Mouse (Mus musculus): ENCODE measurements at regions not wholly inside any gene's neighbourhood (a gene's known extent, or its start where the extent isn't known, plus 50 kb on each side); places are given as distances from the start of the nearest gene placed in this dataset.
"Not testable (repeated sequence)": the region's sequence is repeated elsewhere in the genome, so short reads cannot be mapped to it uniquely, and the experiment has no call there.

DNA sequence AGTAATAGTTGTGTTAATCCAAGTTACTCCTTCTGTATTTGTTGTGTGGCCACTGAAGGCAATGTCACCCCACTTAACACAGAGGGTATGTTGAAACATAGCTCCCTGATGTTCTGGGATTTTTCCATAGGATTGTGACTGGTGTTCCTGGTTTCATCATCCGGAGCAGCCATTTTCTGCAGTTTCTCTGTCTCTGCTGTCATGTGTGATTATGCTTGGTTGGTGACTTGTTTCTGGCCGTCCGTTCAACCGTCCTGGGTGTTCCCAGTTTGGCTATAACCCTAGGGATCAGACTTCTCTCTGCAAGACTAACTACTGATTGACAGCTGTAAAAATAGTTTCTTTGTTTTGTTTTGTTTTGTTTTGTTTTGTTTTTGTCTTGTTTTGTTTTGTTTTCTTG is 98.1 kb upstream of the Rpl34 start:
- DNase-seq (ENCODE audit: low read depth, low spot score): no peak

DNA sequence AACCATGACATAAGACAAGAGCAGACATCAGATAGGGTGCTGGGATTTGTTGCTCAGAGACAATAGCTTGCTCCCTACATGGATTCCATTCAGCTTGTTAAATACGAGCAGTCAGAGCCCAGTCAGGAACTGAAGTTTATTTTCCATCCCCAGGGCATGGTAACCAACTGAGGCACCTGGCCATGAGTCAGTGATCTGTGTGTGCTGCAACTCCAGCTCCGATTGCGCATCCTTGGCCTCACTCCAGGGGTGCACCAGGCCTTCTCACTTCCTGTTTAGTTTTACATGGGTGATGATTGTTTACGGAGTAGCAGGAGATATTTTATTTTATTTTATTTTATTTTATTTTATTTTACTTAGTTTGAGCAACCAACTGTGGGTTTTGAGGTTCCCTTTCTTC is 97.7 kb upstream of the Rpl34 start:
- DNase-seq (ENCODE audit: low read depth, low spot score): no peak

GRCm38 (mm10) chr3:130827021-130827420 is 96.8 kb upstream of the Rpl34 start:
- DNase-seq (ENCODE audit: low read depth, low spot score): no peak

- DNase-seq (ENCODE audit: low read depth, low spot score): no peak
Measured at GRCm38 (mm10) chr3:130819837-130820098, 89.6 kb upstream of the Rpl34 start.

- no peak for DNase-seq (ENCODE audit: low read depth, low spot score)
Measured at GRCm38 (mm10) chr3:130819031-130819836, 89.0 kb upstream of the Rpl34 start.

- DNase-seq (ENCODE audit: low read depth, low spot score): peak; percentile 89
Measured at GRCm38 (mm10) chr3:130818467-130819030, 88.4 kb upstream of the Rpl34 start.

DNA sequence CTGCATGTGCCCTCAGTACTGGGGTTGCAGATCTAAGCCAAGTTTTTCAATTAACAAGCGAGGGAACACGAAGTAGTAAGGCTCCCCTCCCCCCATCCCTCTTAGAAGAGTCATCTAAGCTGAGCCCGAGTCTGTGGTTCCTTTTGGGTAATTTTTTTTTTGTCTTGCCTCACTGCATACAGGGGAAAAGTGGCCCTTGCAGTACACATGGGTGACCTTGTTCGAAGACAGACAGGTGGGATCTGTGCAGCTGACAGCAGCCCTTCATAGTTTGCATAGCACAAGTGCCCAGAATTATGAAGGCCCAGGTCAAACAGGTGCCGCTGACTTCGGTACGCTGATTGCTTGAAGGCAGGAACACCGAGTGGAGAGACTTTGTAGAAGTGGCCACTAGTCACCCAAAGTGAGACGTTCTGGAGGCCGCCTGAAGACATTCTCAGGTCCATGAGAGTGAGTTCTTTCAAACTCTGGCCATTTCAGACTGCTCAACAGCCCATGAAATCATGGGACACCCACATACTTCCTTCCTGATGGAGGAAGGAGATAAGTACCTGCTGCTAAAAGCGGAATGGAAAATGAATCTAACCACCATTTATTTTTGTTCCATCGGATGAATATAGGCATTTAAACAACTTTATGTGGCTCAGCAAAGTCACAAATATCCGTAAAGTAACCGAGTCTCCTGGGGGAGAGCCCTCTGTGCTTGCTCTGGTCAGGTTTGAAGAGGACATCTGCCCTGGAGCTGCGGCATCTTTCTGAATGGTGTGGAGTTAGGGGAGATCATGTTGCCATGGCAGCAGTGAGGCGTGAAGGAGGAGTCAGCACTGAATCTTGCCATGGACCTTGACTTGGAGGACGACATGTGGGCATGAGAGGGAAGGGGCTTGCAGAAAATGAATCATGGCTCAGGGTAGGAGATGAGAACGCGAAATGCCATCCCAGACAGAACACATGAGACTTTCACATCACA is 79.8 kb upstream of the Rpl34 start:
- DNase-seq (ENCODE audit: low read depth, low spot score): no peak

DNA sequence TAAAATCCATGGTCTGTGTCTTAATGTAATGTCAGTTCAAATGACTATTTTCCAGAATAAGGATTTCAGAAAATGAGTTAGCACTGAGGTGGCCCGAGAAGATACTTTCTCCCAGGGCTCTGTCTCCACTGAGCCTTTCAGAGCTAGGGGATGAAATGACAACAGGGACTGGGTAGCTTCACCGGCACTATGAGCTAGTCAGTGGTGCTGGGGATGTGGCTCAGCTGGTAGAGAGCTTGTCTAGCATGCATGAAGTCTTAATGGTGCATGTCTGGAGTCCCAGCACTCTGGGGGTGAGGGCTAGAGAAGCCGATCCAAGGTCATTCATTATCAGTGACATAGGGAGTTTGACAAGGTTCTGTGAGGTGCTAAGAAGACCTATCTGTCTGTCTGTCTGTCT is 75.1 kb upstream of the Rpl34 start:
- DNase-seq (ENCODE audit: low read depth, low spot score): no peak

GRCm38 (mm10) chr3:130804327-130804662 is 74.1 kb upstream of the Rpl34 start:
- no peak for DNase-seq (ENCODE audit: low read depth, low spot score)

DNA sequence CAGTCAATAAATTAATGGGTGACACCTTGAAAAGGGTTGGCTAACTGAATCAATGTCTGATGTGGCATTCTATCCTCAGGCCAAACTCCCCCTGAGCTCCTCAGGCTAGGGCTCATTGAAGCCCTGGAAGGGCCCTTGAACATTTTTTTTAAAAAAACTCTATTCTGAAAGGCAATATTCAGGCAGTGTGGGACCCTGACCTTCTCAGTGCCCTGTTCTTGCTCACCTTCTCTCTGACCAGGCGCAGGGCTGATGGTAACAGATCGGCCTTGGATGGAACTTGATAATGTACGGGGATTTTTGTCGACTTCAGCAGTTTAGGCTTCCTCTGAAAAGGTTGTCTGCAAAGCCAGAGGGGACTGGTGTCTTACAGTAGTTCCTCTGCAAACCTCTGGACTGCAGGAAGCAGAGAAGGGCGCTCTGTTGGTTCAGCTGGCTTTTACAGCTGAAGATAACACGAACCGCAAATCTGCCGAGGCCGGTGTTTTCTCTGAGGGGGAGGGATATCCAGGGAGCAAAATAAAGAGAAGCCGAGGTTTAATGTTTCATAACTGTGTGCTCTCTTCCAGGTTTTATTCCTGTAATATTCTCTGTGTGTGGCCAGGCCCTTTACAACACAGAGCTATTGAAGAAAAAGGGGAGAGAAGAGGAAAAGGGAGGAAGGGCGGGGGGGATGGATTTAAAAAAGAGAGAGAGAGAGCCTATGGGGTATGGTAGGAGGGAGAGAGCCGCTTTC is 73.6 kb upstream of the Rpl34 start:
- peak; percentile 31 for DNase-seq (ENCODE audit: low read depth, low spot score)

GRCm38 (mm10) chr3:130800016-130800415 is 69.8 kb upstream of the Rpl34 start:
- DNase-seq (ENCODE audit: low read depth, low spot score): no peak

- DNase-seq (ENCODE audit: low read depth, low spot score): not testable (repeated sequence)
Measured at GRCm38 (mm10) chr3:130797956-130798355, 67.8 kb upstream of the Rpl34 start.

DNA sequence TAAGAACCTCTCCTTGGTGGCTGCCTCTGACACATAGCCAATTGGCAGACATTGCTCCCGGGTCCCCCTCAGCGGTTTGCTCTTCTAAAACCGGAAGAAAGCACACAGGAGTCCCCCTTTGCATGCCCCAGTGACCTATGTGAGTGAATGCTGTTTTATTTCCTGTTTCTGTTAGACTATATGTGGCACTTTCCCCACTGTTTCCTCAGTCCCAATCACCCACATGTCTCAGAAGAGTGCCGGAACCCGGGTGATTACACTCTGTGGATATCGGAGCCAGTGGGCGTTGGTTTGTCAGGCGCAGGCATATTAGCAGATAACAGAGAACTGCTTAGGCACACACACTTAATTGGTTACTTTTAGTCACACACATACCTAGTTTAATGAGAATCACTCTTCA is 66.3 kb upstream of the Rpl34 start:
- DNase-seq (ENCODE audit: low read depth, low spot score): no peak

DNA sequence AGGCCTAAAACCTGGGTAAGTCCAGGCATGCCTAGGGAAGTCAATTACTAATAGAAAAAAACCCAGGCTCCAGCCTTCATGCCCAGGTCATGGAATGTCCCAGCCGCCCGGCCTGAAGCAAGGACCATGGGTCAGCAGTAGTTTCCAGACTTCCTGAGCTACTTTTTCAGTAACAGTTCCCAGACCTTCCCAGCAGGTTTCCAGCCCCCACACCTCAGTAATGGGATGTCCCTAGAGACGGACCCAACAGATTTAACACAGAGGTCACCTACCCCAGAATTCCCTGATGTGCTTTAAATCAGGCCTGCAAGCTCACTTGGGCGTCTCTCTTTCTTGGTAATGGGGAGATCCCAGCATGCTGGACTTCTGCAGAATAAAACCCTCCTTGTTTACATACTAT is 65.2 kb upstream of the Rpl34 start:
- no peak for DNase-seq (ENCODE audit: low read depth, low spot score)

DNA sequence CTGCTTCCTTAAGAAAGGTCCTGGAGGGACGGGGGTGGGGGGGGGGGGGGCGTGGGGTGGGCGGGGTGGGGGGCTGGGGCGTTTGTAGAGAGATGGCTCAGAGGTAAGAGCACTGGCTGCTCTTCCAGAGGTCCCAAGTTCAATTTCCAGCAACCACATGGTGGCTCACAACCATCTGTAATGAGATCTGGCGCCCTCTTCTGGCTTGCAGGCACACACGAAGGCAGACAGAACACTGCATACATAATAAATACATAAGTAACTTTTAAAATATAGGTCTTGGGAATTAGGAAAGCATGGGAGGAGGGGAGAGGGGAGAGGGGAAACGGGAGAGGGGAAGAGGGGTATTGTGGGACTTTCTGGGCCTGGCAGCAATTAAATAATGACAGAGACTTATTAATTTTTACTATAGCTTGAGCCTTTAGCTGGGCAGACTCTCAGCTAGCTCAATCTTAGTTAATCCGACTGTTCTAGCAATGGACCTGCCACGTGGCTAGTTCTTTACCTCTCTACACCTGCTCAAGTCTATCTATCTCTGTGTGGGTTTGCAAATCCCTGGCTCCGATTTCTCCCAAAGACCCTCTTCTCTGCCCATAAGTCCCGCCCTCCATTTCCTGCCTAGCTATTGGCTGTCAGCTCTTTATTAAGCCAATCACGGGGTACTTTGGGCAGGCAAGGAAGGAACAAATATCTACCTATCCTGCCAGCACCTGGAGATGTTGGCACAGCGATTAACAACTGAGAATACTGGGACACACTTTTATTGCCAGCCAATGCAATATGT is 64.1 kb upstream of the Rpl34 start:
- no peak for DNase-seq (ENCODE audit: low read depth, low spot score)

GRCm38 (mm10) chr3:130780706-130781240 is 50.6 kb upstream of the Rpl34 start:
- DNase-seq (ENCODE audit: low read depth, low spot score): no peak
